Mouse (Mus musculus): Measurements from ENCODE around the gene Cldn13.

Gene Cldn13

GRCm38 (mm10) chr5:134891552-134891951 lies 23.8 kb downstream of the Cldn13 start:
- DNase-seq (ENCODE audit: low read depth), result no peak

GRCm38 (mm10) chr5:134890601-134891054 lies 24.7 kb downstream of the Cldn13 start:
- no peak for DNase-seq (ENCODE audit: low read depth)

GRCm38 (mm10) chr5:134888505-134888904 lies 26.8 kb downstream of the Cldn13 start:
- no peak for DNase-seq (ENCODE audit: low read depth)

- DNase-seq (ENCODE audit: low read depth), result no peak
Measured at GRCm38 (mm10) chr5:134887447-134888335, 27.6 kb downstream of the Cldn13 start.

GRCm38 (mm10) chr5:134883077-134883476 lies 32.2 kb downstream of the Cldn13 start:
- no peak for DNase-seq (ENCODE audit: low read depth)

- no peak for DNase-seq (ENCODE audit: low read depth)
Measured at GRCm38 (mm10) chr5:134876801-134877200, 38.5 kb downstream of the Cldn13 start.

- DNase-seq (ENCODE audit: low read depth), result no peak
Measured at GRCm38 (mm10) chr5:134875245-134875644, 40.1 kb downstream of the Cldn13 start.

GRCm38 (mm10) chr5:134873956-134874879 lies 41.1 kb downstream of the Cldn13 start:
- DNase-seq (ENCODE audit: low read depth), result no peak

- DNase-seq (ENCODE audit: low read depth), result no peak
Measured at GRCm38 (mm10) chr5:134873034-134873433, 42.3 kb downstream of the Cldn13 start.

GRCm38 (mm10) chr5:134872597-134872996 lies 42.7 kb downstream of the Cldn13 start:
- DNase-seq (ENCODE audit: low read depth), result no peak

GRCm38 (mm10) chr5:134868506-134868905 lies 46.8 kb downstream of the Cldn13 start:
- DNase-seq (ENCODE audit: low read depth), result no peak

- DNase-seq (ENCODE audit: low read depth), result no peak
Measured at GRCm38 (mm10) chr5:134867320-134868144, 47.8 kb downstream of the Cldn13 start.

- DNase-seq (ENCODE audit: low read depth), result no peak
Measured at GRCm38 (mm10) chr5:134865158-134865557, 50.2 kb downstream of the Cldn13 start.

Data from c-Kit-positive CD71-positive TER-119-negative erythroid progenitor cells, embryonic 14.5 days (primary cell).